Mouse (Mus musculus) gastrocnemius, adult 8-10 months (tissue): Measurements from ENCODE around the gene Crk. TPM values are rescaled to one million over a fixed set of nuclear protein-coding genes. Genes with fewer than 3 reads are reported as not detected.
"Not testable (repeated sequence)": the region's sequence is repeated elsewhere in the genome, so short reads cannot be mapped to it uniquely, and the experiment has no call there.

Experiments
- DNase-seq, 2 experiments: peaks; one replicate each; pipeline ENCODE4 v3.0.0; 2022; ENCODE audit warnings: low spot score in 2 of 2
- total RNA-seq, 4 experiments: library from RNA; stranded (reverse); gene quantifications; 2 replicates each; pipeline ENCODE4 v1.2.4; 2022

Gene Crk
- total RNA-seq, 4 experiments from 2014 or later = 48.7 to 68.4 (median 50.0) TPM

- peak; percentile 63 to 83 for DNase-seq
Observed at GRCm38 (mm10) chr11:75684956-75685355, 5.9 kb downstream of the Crk start.

- no peak for DNase-seq
Observed at GRCm38 (mm10) chr11:75687343-75687993, 8.4 kb downstream of the Crk start.

GRCm38 (mm10) chr11:75688132-75688531 is 9.1 kb downstream of the Crk start:
- DNase-seq = no peak

- DNase-seq = no peak
Observed at GRCm38 (mm10) chr11:75689977-75690376, 10.9 kb downstream of the Crk start.

- DNase-seq = no peak
Observed at GRCm38 (mm10) chr11:75691047-75691446, 12.0 kb downstream of the Crk start.

GRCm38 (mm10) chr11:75693570-75693969 is 14.5 kb downstream of the Crk start:
- no peak for DNase-seq

GRCm38 (mm10) chr11:75697464-75697863 is 18.4 kb downstream of the Crk start:
- DNase-seq = not testable (repeated sequence)

GRCm38 (mm10) chr11:75700557-75700956 is 21.5 kb downstream of the Crk start:
- no peak for DNase-seq

- DNase-seq = no peak
Observed at GRCm38 (mm10) chr11:75702761-75703160, 23.7 kb downstream of the Crk start.

- no peak for DNase-seq
Observed at GRCm38 (mm10) chr11:75703748-75704147, 24.7 kb downstream of the Crk start.

GRCm38 (mm10) chr11:75713949-75714348 is 34.9 kb downstream of the Crk start:
- DNase-seq = no peak

- peak in 1 of 2 experiments; percentile 12 for DNase-seq
Observed at GRCm38 (mm10) chr11:75715556-75715955, 36.5 kb downstream of the Crk start.

- no peak for DNase-seq
Observed at GRCm38 (mm10) chr11:75716661-75717325, 37.7 kb downstream of the Crk start.

GRCm38 (mm10) chr11:75722339-75722738 is 43.3 kb downstream of the Crk start:
- no peak for DNase-seq

- no peak for DNase-seq
Observed at GRCm38 (mm10) chr11:75727168-75727567, 48.1 kb downstream of the Crk start.

GRCm38 (mm10) chr11:75727659-75728058 is 48.6 kb downstream of the Crk start:
- DNase-seq = not testable (repeated sequence)

- peak; percentile 77 to 86 for DNase-seq
Observed at GRCm38 (mm10) chr11:75732434-75733226, 53.6 kb downstream of the Crk start, which contains the start of gene Ywhae. Ywhae (plus strand) TSS chr11:75732869.

GRCm38 (mm10) chr11:75733227-75733940 is 54.3 kb downstream of the Crk start:
- peak; percentile 63 to 67 for DNase-seq

- DNase-seq = no peak
Observed at GRCm38 (mm10) chr11:75735462-75736252, 56.6 kb downstream of the Crk start.

GRCm38 (mm10) chr11:75736978-75737377 is 57.9 kb downstream of the Crk start:
- no peak for DNase-seq
